Mouse (Mus musculus) neural tube, embryonic 15.5 days (tissue): ENCODE measurements around the gene Myh6. TPM values are rescaled to one million over a fixed set of nuclear protein-coding genes. Genes with fewer than 3 reads are reported as not detected.

Experiments
- ATAC-seq: fragments of 200-750 bp; cut with Nextera tagmentation; 2 replicates; pipeline ENCODE4 v1.8.0; 2017; ENCODE audit warnings: mild to moderate bottlenecking, moderate TSS enrichment, moderate library complexity; ENCODE audit not compliant: low FRiP score
- H3K27ac ChIP-seq: fragments of 300-500 bp; sonication (generic); replicated peaks from 2 replicates; pipeline ENCODE4 v1.5.1; 2015; ENCODE audit warnings: mild to moderate bottlenecking, inconsistent platforms
- H3K27me3 ChIP-seq: fragments of 300-500 bp; sonication (generic); replicated peaks from 2 replicates; pipeline ENCODE4 v1.6.1; 2015; ENCODE audit warnings: inconsistent platforms
- H3K36me3 ChIP-seq: fragments of 300-500 bp; sonication (generic); 2 replicates; pipeline ENCODE4 v1.6.1; 2015; ENCODE audit warnings: inconsistent platforms
- H3K4me1 ChIP-seq: fragments of 300-500 bp; sonication (generic); 2 replicates; pipeline ENCODE4 v1.6.1; 2015; ENCODE audit warnings: inconsistent platforms
- H3K4me2 ChIP-seq: fragments of 300-500 bp; sonication (generic); 2 replicates; pipeline ENCODE4 v1.6.1; 2015; ENCODE audit warnings: inconsistent platforms, mild to moderate bottlenecking, moderate library complexity
- H3K4me3 ChIP-seq: fragments of 300-500 bp; sonication (generic); replicated peaks from 2 replicates; pipeline ENCODE4 v1.5.1; 2015; ENCODE audit warnings: mild to moderate bottlenecking, inconsistent platforms
- H3K9ac ChIP-seq: fragments of 300-500 bp; sonication (generic); replicated peaks from 2 replicates; pipeline ENCODE4 v1.6.1; 2015; ENCODE audit warnings: mild to moderate bottlenecking, inconsistent platforms
- H3K9me3 ChIP-seq: fragments of 300-500 bp; sonication (generic); replicated peaks from 2 replicates; pipeline ENCODE4 v1.6.1; 2016; ENCODE audit warnings: inconsistent platforms
- WGBS: fragments of 180-500 bp; shearing (Covaris S2); methylation state at CpG from one replicate; pipeline ENCODE4 v1.1.7; 2015; ENCODE audit warnings: mixed read lengths; 5-methylcytosine and 5-hydroxymethylcytosine counted together
- polyA plus RNA-seq: library from polyadenylated mRNA; unstranded; fragments of >200 nt; fragmentation: Nextera tagmentation; extraction: Ambion mirVana; gene quantifications from 2 replicates; pipeline ENCODE4 v1.2.1, GENCODE M21; 2015

The Myh6 gene
- polyA plus RNA-seq, 1 experiment from 2014 or later = 1.8 TPM

GRCm38 (mm10) chr14:54939434-54940175 is 27.1 kb downstream of the Myh6 start:
- Histone ChIP-seq H3K4me1 (peaks cover 10% of the 10 kb centered on the region), H3K36me3 (no peaks in the 10 kb centered on the region), H3K4me2 (no peak overlapping the region), H3K27me3 (no peaks in the 10 kb centered on the region), H3K27ac (no peak overlapping the region), H3K9ac (no peak overlapping the region), H3K9me3 (no peaks in the 10 kb centered on the region), H3K4me3 (no peak overlapping the region)
- ATAC-seq = no peak
- 59% methylated on average over 12 of the region's 12 CpGs for WGBS

- no peak for ATAC-seq
- no peak overlapping the region for H3K4me2 ChIP-seq
- peaks cover 10% of the 10 kb centered on the region for H3K4me1 ChIP-seq
- no peaks in the 10 kb centered on the region for H3K36me3 ChIP-seq
- H3K27ac ChIP-seq = no peak overlapping the region
- no peaks in the 10 kb centered on the region for H3K9me3 ChIP-seq
- no peak overlapping the region for H3K9ac ChIP-seq
- H3K4me3 ChIP-seq = no peak overlapping the region
- WGBS = 81% methylated on average over 15 of the region's 15 CpGs
- H3K27me3 ChIP-seq = no peaks in the 10 kb centered on the region
These were observed 28.1 kb downstream of the Myh6 start for GRCm38 (mm10) chr14:54938431-54939219.

GRCm38 (mm10) chr14:54937361-54938182 is 29.2 kb downstream of the Myh6 start:
- 91% methylated on average over 16 of the region's 16 CpGs for WGBS
- Histone ChIP-seq H3K27ac (no peak overlapping the region), H3K4me1 (peaks cover 15% of the 10 kb centered on the region), H3K27me3 (no peaks in the 10 kb centered on the region), H3K4me3 (no peak overlapping the region), H3K9ac (no peak overlapping the region), H3K9me3 (no peaks in the 10 kb centered on the region), H3K4me2 (peak overlapping the region; percentile 3; the same call in 1 of the 2 replicates), H3K36me3 (no peaks in the 10 kb centered on the region)
- ATAC-seq = no peak

- H3K4me2 ChIP-seq = peak overlapping the region; percentile 39
- H3K9ac ChIP-seq = peak overlapping the region; percentile 10; the same call in 1 of the 2 replicates
- no peak for ATAC-seq
- no peaks in the 10 kb centered on the region for H3K27me3 ChIP-seq
- H3K9me3 ChIP-seq = no peaks in the 10 kb centered on the region
- WGBS = 57% methylated on average over 6 of the region's 6 CpGs
- H3K4me3 ChIP-seq = no peak overlapping the region
- peaks cover 15% of the 10 kb centered on the region for H3K4me1 ChIP-seq
- no peaks in the 10 kb centered on the region for H3K36me3 ChIP-seq
- H3K27ac ChIP-seq = peak overlapping the region; percentile 49
These were observed 29.9 kb downstream of the Myh6 start for GRCm38 (mm10) chr14:54936831-54937160.

DNA sequence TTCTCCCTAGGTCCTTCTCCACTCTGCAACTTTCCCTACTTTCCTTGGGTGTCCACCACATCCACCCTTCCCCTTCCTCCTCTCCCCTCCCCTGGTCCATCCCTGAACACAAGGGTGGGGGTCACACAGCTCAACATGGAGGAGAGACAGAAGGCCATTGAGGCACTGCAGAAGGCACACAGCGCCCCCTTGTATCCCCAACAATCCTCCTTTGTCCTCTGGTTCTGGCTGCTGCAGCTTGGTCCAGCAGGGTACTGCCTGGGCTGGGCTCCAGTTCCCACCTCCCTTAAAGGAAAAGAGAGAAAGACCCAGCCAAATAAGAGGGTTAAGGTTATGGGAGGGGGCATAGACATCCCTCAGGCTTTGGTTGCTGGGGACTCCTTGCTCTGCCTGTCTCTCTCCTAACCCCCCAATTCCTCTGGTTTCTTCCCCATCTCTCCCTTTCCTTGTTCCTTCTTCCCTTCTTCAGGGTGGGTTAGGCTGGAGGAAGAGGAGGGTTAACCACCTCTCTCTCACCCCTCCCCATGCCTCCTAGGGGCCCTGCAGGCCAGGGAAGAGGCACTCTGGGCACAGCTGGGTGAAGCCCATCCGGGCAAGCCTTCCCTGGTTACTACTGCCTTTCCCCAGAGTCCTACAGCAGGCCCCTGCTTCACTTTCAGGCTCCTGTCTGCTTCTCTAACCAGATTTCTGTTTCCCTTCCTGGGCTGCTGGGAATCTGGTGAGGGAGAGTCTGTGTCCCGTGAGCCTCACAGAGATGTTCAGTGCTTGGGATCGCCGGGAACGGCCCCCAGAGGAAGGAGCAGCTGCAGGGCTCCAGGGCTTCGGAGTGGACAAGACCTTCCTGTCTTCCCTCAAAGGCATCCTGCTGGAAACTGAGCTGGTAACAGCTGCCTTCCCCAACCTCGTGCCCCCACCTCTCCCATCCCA is 30.6 kb downstream of the Myh6 start, which contains the start of gene Cmtm5:
Gene Cmtm5, plus strand, starts transcription at position 358 of the 927 bp plus-strand sequence.
- WGBS = 32% methylated on average over 8 of the region's 8 CpGs
- no peaks in the 10 kb centered on the region for H3K36me3 ChIP-seq

DNA sequence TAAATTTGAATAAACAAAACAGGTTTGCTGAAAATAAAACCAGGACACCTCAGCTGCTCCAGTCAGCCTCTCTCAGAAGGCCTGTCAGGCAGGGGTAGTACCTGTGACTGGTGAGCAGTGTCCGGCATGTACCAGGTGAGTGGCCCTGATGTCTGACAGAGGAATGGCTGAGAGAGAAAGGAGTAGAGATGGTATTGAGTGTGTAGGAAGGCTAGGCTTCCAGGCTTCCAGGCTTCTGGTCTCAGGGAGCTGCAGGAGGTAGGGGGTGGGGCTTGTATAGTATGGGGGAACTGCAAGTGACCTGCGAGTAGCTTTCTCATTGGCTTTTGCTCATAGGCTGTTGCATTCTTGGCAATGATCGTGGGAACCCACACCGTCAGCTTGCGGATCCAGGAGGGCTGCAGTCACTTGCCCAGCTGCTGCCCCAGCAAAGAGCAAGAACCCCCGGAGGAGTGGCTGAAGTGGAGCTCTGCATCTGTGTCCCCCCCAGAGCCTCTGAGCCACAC is 34.0 kb downstream of the Myh6 start, which contains the start of gene Il25:
Gene Il25, plus strand, starts transcription at position 51 of the 506 bp plus-strand sequence.
- Histone ChIP-seq H3K9me3 (no peaks in the 10 kb centered on the region), H3K36me3 (no peaks in the 10 kb centered on the region), H3K9ac (no peak within 1 kb of the TSS), H3K4me1 (peaks cover 19% of the 10 kb centered on the region), H3K27me3 (0 out of 2 replicates have a peak, but pooled peaks cover 1% of the 10 kb centered on the region), H3K27ac (no peak within 1 kb of the TSS), H3K4me3 (no peak within 1 kb of the TSS), H3K4me2 (no peak within 1 kb of the TSS)
- 20% methylated on average over 6 of the region's 6 CpGs for WGBS
- ATAC-seq = no peak

More for the DNA sequence above, 30.6 kb downstream of the Myh6 start, which contains the start of gene Cmtm5:
- H3K4me2 ChIP-seq = peak within 1 kb of the TSS; percentile 39
- no peaks in the 10 kb centered on the region for H3K27me3 ChIP-seq
- peak within 1 kb of the TSS; percentile 49 for H3K27ac ChIP-seq
- no peaks in the 10 kb centered on the region for H3K9me3 ChIP-seq
- peak; percentile 65 for ATAC-seq
- peaks cover 15% of the 10 kb centered on the region for H3K4me1 ChIP-seq
- peak within 1 kb of the TSS; percentile 10; the same call in 1 of the 2 replicates for H3K9ac ChIP-seq
- no peak within 1 kb of the TSS for H3K4me3 ChIP-seq

DNA sequence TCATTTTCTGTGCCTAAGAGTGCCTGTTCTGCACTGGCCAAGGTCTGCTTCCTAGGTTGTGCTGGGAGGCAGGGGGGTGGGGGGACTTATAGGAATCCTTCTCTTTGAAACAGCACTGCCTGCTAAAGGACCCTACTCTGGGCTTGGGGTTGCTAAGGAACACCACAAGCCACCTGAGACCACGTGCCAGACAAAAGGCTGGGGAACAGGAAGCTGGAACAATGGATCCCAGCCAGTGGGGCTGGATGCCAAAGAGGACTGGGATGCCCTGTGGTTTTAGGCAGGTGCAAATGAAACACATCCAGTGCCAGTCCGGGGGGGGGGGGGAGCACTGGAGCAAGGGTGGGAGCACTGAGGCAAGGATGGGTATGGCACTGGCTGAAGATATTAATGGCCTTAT is 36.3 kb downstream of the Myh6 start:
- no peak overlapping the region for H3K4me3 ChIP-seq
- H3K27me3 ChIP-seq = 0 out of 2 replicates have a peak, but pooled peaks cover 3% of the 10 kb centered on the region
- no peak overlapping the region for H3K4me2 ChIP-seq
- H3K9ac ChIP-seq = no peak overlapping the region
- no peak for ATAC-seq
- no peaks in the 10 kb centered on the region for H3K36me3 ChIP-seq
- H3K9me3 ChIP-seq = no peaks in the 10 kb centered on the region
- H3K4me1 ChIP-seq = peaks cover 32% of the 10 kb centered on the region
- no peak overlapping the region for H3K27ac ChIP-seq
- WGBS = 7% methylated on average over 2 of the region's 2 CpGs

DNA sequence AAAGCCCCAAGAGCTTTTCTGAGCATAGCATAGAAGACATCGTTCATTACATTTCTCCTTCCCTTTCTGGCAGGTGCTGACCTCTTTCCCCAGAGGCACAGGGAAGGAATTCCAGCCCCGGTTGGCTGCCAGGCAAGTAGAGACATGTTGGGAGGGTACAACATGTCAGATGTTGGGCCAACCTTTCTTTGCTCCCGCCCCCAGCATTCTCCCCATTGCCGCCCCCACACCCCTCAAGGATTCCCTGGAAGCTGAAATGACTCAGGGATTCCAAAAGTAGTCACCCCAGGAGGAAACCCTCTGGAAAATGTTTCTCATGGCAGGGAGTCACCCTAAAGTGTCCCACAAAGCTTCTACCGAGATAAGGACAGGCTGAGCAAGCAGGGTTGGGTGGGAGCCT is 36.9 kb downstream of the Myh6 start:
- H3K9ac ChIP-seq = no peak overlapping the region
- no peak overlapping the region for H3K27ac ChIP-seq
- no peaks in the 10 kb centered on the region for H3K9me3 ChIP-seq
- peaks cover 38% of the 10 kb centered on the region for H3K4me1 ChIP-seq
- ATAC-seq = no peak
- no peak overlapping the region for H3K4me2 ChIP-seq
- H3K27me3 ChIP-seq = 0 out of 2 replicates have a peak, but pooled peaks cover 3% of the 10 kb centered on the region
- no peak overlapping the region for H3K4me3 ChIP-seq
- H3K36me3 ChIP-seq = no peaks in the 10 kb centered on the region
- 82% methylated on average over 5 of the region's 5 CpGs for WGBS

- peak overlapping the region; percentile 97 for H3K4me2 ChIP-seq
- peak overlapping the region; percentile 52 for H3K4me3 ChIP-seq
- peak overlapping the region; percentile 88 for H3K27ac ChIP-seq
- no peaks in the 10 kb centered on the region for H3K36me3 ChIP-seq
- H3K9ac ChIP-seq = peak overlapping the region; percentile 68; the same call in 1 of the 2 replicates
- peaks cover 49% of the 10 kb centered on the region for H3K4me1 ChIP-seq
- no peak for ATAC-seq
- H3K9me3 ChIP-seq = no peaks in the 10 kb centered on the region
- H3K27me3 ChIP-seq = 0 out of 2 replicates have a peak, but pooled peaks cover 3% of the 10 kb centered on the region
- 13% methylated on average over 7 of the region's 7 CpGs for WGBS
These were observed 39.4 kb downstream of the Myh6 start for GRCm38 (mm10) chr14:54927296-54927695.

GRCm38 (mm10) chr14:54926401-54927158 is 40.1 kb downstream of the Myh6 start:
- Histone ChIP-seq H3K9me3 (no peaks in the 10 kb centered on the region; the same call in 1 of the 2 replicates), H3K27me3 (0 out of 2 replicates have a peak, but pooled peaks cover 3% of the 10 kb centered on the region), H3K36me3 (no peaks in the 10 kb centered on the region), H3K4me1 (peaks cover 49% of the 10 kb centered on the region), H3K4me2 (peak overlapping the region; percentile 97), H3K4me3 (peak overlapping the region; percentile 52), H3K27ac (peak overlapping the region; percentile 88), H3K9ac (peak overlapping the region; percentile 68)
- under 1% methylated on average over 46 of the region's 58 CpGs for WGBS
- peak; percentile 71 for ATAC-seq
